Mouse (Mus musculus) intestine, postnatal 0 days (tissue): ENCODE results near the gene Fam20a. TPM values are rescaled to one million over a fixed set of nuclear protein-coding genes. Genes with fewer than 3 reads are reported as not detected.

ENCODE experiments used
- ATAC-seq: fragments of 200-750 bp; cut with Nextera tagmentation; 2 replicates; pipeline ENCODE4 v1.8.0; 2017; ENCODE audit warnings: mild to moderate bottlenecking, moderate TSS enrichment, moderate library complexity
- H3K27ac ChIP-seq: fragments of 300-500 bp; sonication (generic); 2 replicates; pipeline ENCODE4 v1.5.1; 2014; ENCODE audit warnings: mild to moderate bottlenecking, low read depth, low read length, moderate library complexity
- H3K27me3 ChIP-seq: fragments of 300-500 bp; sonication (generic); replicated peaks from 2 replicates; pipeline ENCODE4 v1.6.1; 2014; ENCODE audit warnings: low read length, mixed read lengths; ENCODE audit not compliant: control insufficient read depth, insufficient read depth
- H3K36me3 ChIP-seq: fragments of 300-500 bp; sonication (generic); 2 replicates; pipeline ENCODE4 v1.6.1; 2014; ENCODE audit warnings: mild to moderate bottlenecking, moderate library complexity; ENCODE audit not compliant: control insufficient read depth, insufficient read depth
- H3K4me1 ChIP-seq: fragments of 300-500 bp; sonication (generic); replicated peaks from 2 replicates; pipeline ENCODE4 v1.6.1; 2014; ENCODE audit warnings: antibody characterized with exemption, low read length, mixed read lengths; ENCODE audit not compliant: control insufficient read depth, insufficient read depth
- H3K4me2 ChIP-seq: fragments of 300-500 bp; sonication (generic); replicated peaks from 2 replicates; pipeline ENCODE4 v1.6.1; 2014; ENCODE audit warnings: low read depth, mild to moderate bottlenecking, moderate library complexity
- H3K4me3 ChIP-seq: fragments of 300-500 bp; sonication (generic); 2 replicates; pipeline ENCODE4 v1.5.1; 2014; ENCODE audit warnings: low read depth, low read length
- H3K9ac ChIP-seq: fragments of 300-500 bp; sonication (generic); 2 replicates; pipeline ENCODE4 v1.6.1; 2014; ENCODE audit warnings: mild to moderate bottlenecking, low read depth, low read length
- H3K9me3 ChIP-seq: fragments of 300-500 bp; sonication (generic); 2 replicates; pipeline ENCODE4 v1.6.1; 2016; ENCODE audit warnings: mixed run types; ENCODE audit not compliant: control insufficient read depth
- CTCF ChIP-seq: sonication (generic); IDR thresholded peaks from 2 replicates; pipeline ENCODE4 v1.5.1; 2016; ENCODE audit warnings: low read depth, mild to moderate bottlenecking, control low read depth, antibody characterized with exemption, moderate library complexity
- WGBS: fragments of 180-500 bp; shearing (Covaris S2); extraction: QIAGEN DNeasy Blood & Tissue Kit; methylation state at CpG from one replicate; pipeline ENCODE4 v1.1.7; 2014; 5-methylcytosine and 5-hydroxymethylcytosine counted together
- polyA plus RNA-seq: library from polyadenylated mRNA; unstranded; fragments of >200 nt; fragmentation: Nextera tagmentation; extraction: Ambion mirVana; gene quantifications from 2 replicates; pipeline ENCODE4 v1.2.1, GENCODE M21; 2015

The Fam20a gene
- polyA plus RNA-seq, 1 experiment from 2014 or later: 2.5 TPM

DNA sequence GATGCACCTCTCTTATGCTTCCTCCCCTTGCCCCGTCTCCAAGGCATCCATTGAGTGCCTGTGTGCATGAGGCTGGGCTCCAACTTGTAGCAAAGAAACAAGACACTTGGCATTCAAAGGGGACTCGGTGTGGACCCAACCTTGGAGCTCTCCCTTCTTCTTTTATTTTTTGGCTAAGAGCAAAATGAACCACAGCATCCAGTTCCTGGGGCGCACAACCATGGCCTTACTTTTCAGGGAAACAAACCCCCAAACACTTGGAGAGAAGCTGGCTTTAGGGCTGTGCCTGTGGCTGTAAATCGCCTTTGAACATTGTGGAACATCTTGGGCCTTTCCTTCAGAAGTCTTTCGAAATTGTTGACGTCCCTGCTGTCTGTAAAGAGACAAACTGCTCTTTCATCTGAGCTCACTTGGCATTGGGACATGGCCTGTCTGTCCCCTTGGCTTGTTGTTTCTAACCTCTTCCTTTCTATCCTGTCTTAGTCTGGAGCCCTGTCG, 32.1 kb upstream of the Fam20a start:
- H3K9me3 ChIP-seq: no peaks in the 10 kb centered on the region
- no peak for TF ChIP-seq CTCF
- no peak overlapping the region for H3K9ac ChIP-seq
- no peak for ATAC-seq
- no peak overlapping the region for H3K27ac ChIP-seq
- H3K36me3 ChIP-seq: no peaks in the 10 kb centered on the region
- H3K27me3 ChIP-seq: no peaks in the 10 kb centered on the region
- 87% methylated on average over 7 of the region's 7 CpGs for WGBS
- H3K4me3 ChIP-seq: no peak overlapping the region
- H3K4me1 ChIP-seq: no peaks in the 10 kb centered on the region
- no peak overlapping the region for H3K4me2 ChIP-seq

DNA sequence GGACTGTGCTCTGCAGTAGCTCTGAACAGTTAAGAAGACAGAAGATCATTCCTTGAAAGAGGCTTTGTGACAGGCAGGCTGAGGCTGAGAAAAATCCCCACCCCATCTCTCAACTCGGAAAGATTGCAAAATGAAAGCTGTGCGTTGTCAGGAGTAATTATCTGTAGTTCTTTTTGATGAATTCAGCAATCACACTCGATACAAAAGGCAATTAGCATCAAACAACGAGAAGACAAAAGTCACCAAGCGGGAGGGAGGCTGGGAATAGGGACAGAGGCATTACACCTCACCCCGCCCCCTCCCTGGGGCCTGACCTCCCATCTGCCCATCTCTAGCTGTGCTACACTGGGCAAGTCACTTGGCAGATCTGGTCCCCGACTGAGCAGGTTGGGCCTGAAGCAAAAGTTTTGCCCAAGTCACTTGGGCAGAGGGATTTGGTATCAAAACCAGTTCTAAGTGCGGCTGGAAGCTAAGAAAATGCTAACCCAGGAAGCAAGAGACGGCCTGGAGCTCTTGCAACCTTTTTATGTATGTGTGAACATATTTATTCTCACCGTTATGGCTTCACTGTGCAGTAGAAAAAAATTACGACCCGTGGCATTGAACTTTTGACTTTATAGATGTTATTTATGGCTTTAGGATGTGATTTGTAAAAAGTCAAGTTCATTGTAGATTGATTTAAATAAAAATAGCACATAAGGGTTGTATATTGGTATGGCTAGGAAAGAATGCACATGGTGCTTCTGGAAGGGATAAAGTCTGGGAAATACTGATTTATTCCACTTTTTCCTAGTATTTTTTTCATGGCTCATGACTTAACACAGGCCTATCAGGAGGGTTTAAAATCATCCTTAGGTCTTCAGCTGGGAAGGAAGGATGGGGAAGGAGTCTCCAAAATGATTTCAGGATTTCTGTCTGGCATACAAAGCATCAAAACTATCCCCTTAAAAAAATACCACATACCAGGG, 29.8 kb upstream of the Fam20a start:
- Histone ChIP-seq H3K4me2 (no peak overlapping the region), H3K4me1 (no peaks in the 10 kb centered on the region), H3K4me3 (no peak overlapping the region), H3K9me3 (no peaks in the 10 kb centered on the region), H3K9ac (no peak overlapping the region), H3K27me3 (no peaks in the 10 kb centered on the region), H3K36me3 (no peaks in the 10 kb centered on the region), H3K27ac (no peak overlapping the region)
- TF ChIP-seq CTCF: no peak
- WGBS: 44% methylated on average over 12 of the region's 12 CpGs
- no peak for ATAC-seq

DNA sequence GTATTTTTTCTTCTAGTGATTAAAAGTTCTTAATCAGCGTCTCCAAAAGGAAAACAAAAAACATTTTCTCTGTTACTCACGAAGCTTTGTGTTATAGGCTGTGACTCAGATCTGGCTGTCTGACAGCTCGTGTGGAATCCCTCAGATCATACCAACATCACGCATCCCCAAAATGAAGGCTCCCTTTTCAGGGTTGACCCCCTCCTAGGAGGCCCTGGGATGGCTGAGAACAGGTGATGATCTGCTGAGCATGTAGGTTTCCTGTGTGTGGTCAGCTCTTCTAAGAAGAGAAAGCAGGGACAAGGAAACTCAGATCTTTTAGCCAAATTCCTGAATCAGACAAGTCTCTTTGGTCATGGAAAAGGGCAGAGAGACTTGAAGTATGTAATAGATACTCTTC, 23.1 kb upstream of the Fam20a start:
- WGBS: 71% methylated on average over 4 of the region's 4 CpGs
- Histone ChIP-seq H3K4me1 (no peaks in the 10 kb centered on the region), H3K4me2 (no peak overlapping the region), H3K9me3 (no peaks in the 10 kb centered on the region), H3K27ac (no peak overlapping the region), H3K36me3 (no peaks in the 10 kb centered on the region), H3K27me3 (no peaks in the 10 kb centered on the region), H3K9ac (no peak overlapping the region), H3K4me3 (no peak overlapping the region)
- no peak for ATAC-seq
- TF ChIP-seq CTCF: no peak

GRCm38 (mm10) chr11:109737967-109738366, 15.9 kb upstream of the Fam20a start:
- TF ChIP-seq CTCF: no peak
- no peak overlapping the region for H3K27ac ChIP-seq
- no peaks in the 10 kb centered on the region for H3K9me3 ChIP-seq
- H3K4me2 ChIP-seq: no peak overlapping the region
- no peak overlapping the region for H3K9ac ChIP-seq
- no peak overlapping the region for H3K4me3 ChIP-seq
- ATAC-seq: no peak
- H3K4me1 ChIP-seq: no peaks in the 10 kb centered on the region
- no peaks in the 10 kb centered on the region for H3K36me3 ChIP-seq
- H3K27me3 ChIP-seq: no peaks in the 10 kb centered on the region
- WGBS: 55% methylated on average over 3 of the region's 3 CpGs

DNA sequence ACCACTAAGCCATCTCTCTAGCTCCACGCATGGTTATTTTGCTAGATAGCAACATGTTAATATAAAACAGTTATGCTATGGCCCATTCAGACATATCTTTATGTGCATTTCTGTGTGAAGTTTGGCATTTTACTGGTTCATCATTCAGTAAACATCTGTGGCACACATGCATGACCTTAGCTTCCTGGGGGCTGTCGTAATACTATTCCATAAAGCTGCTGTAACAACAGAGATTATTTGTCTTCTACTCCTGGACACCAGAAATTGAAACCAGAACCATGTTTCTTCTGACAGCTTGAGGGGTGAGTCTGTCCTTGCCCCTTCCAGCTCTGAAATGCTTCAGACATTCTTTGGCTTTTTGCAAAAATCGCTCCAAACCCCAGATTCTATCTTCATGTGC, 14.3 kb upstream of the Fam20a start:
- no peak overlapping the region for H3K4me2 ChIP-seq
- no peaks in the 10 kb centered on the region for H3K27me3 ChIP-seq
- H3K4me1 ChIP-seq: no peaks in the 10 kb centered on the region
- no peak for ATAC-seq
- WGBS: 75% methylated on average over 3 of the region's 3 CpGs
- no peaks in the 10 kb centered on the region for H3K36me3 ChIP-seq
- no peak for TF ChIP-seq CTCF
- no peak overlapping the region for H3K9ac ChIP-seq
- H3K4me3 ChIP-seq: no peak overlapping the region
- H3K9me3 ChIP-seq: no peaks in the 10 kb centered on the region
- no peak overlapping the region for H3K27ac ChIP-seq

GRCm38 (mm10) chr11:109734341-109734740, 12.3 kb upstream of the Fam20a start:
- Histone ChIP-seq H3K27ac (no peak overlapping the region), H3K36me3 (no peaks in the 10 kb centered on the region), H3K4me3 (no peak overlapping the region), H3K9me3 (no peaks in the 10 kb centered on the region), H3K4me2 (no peak overlapping the region), H3K9ac (no peak overlapping the region), H3K4me1 (no peaks in the 10 kb centered on the region), H3K27me3 (no peaks in the 10 kb centered on the region)
- TF ChIP-seq CTCF: no peak
- WGBS: 95% methylated on average over 1 of the region's 1 CpGs
- ATAC-seq: no peak
